Mouse (Mus musculus): ENCODE results near the gene Dennd2d. TPM values are rescaled to one million over a fixed set of nuclear protein-coding genes. Genes with fewer than 3 reads are reported as not detected.
A peak's percentile ranks its signal among the peaks of the same experiment; 100 is the strongest.

Gene Dennd2d
- polyA plus RNA-seq, 1 experiment from 2014 or later = 20.4 TPM

DNA sequence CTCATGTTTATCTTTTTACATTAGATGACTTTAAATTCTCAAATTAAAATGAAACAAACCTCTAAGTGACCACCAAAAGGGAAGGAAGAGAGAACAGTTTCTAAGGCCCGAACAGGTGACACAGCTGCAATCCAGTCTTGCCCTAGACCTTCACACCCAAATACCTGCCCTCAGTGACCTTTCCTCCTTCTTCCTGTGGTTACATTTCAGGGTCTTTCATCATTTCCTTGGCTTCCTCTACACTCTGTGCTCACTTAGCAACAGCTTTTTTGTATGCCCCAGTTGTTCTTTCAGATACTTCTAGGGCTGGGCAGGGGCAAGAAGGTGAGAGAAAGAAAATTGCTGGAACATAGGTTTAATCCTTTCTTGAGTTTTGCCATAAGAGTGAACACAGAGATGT lies 17.5 kb upstream of the Dennd2d start:
- Histone ChIP-seq H3K4me1 (ENCODE audit: control insufficient read depth, insufficient read depth, low read length) (no peaks in the 10 kb centered on the region), H3K27ac (ENCODE audit: low read length) (no peak overlapping the region), H3K9ac (replicated peaks; ENCODE audit: low read depth, low read length) (no peak overlapping the region), H3K4me2 (replicated peaks; ENCODE audit: low read depth, low read length) (no peak overlapping the region), H3K4me3 (ENCODE audit: low read depth, low read length) (no peak overlapping the region), H3K36me3 (ENCODE audit: control insufficient read depth, insufficient read depth, low read length) (no peaks in the 10 kb centered on the region), H3K9me3 (ENCODE audit: control insufficient read depth, low read depth, low read length) (no peaks in the 10 kb centered on the region), H3K27me3 (ENCODE audit: control insufficient read depth, insufficient read depth, low read length) (no peaks in the 10 kb centered on the region)
- no peak for ATAC-seq (ENCODE audit: insufficient number of reproducible peaks, insufficient read depth, low FRiP score, low read depth)
- WGBS = 91% methylated on average over 1 of the region's 1 CpGs

DNA sequence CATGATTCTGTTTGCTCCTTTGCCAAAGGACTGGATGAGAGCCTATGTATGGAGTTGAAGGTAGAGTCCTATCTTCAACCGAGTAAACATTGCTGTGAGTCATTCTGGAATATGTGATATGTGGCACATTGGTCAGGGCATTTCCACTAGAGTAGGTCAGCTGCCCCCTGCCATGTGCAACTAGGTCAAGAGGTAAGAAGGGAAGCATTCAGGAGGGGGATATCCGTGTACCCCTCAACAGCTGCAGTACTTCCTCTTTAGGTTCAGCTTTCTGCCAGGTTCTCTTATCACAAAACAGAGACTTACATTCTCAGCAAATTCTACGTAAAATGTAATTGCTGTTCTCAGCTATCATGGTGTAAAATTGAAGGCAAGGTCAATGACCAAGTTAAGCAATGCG lies 8.0 kb upstream of the Dennd2d start:
- no peak for ATAC-seq (ENCODE audit: insufficient number of reproducible peaks, insufficient read depth, low FRiP score, low read depth)
- no peak overlapping the region for H3K9ac ChIP-seq (replicated peaks; ENCODE audit: low read depth, low read length)
- 85% methylated on average over 4 of the region's 4 CpGs for WGBS

DNA sequence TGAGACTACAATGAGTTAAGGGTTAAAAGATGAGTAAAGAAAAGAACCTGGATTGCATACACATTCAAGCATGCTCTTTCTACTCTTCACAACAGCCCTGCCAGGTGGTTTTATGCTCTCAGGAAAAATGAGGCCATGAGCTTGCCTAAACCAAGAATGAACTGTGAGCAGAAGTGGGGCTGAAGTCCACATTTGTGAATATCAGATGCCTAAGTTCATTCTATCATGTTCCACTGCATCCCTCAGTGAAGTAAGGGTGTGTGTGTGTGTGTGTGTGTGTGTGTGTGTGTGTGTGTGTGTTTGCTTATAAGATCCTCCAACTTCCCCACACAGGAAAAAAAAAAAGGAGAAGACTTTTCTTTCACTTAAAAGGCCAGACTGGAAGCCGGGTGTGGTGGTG lies 5.3 kb upstream of the Dennd2d start:
- H3K4me3 ChIP-seq (ENCODE audit: low read depth, low read length) = no peak overlapping the region
- no peak overlapping the region for H3K27ac ChIP-seq (ENCODE audit: low read length)
- no peak overlapping the region for H3K4me2 ChIP-seq (replicated peaks; ENCODE audit: low read depth, low read length)
- no peaks in the 10 kb centered on the region for H3K27me3 ChIP-seq (ENCODE audit: control insufficient read depth, insufficient read depth, low read length)
- H3K36me3 ChIP-seq (ENCODE audit: control insufficient read depth, insufficient read depth, low read length) = no peaks in the 10 kb centered on the region
- H3K9ac ChIP-seq (replicated peaks; ENCODE audit: low read depth, low read length) = no peak overlapping the region
- WGBS = 74% methylated on average over 1 of the region's 1 CpGs
- H3K4me1 ChIP-seq (ENCODE audit: control insufficient read depth, insufficient read depth, low read length) = no peaks in the 10 kb centered on the region
- H3K9me3 ChIP-seq (ENCODE audit: control insufficient read depth, low read depth, low read length) = no peaks in the 10 kb centered on the region
- ATAC-seq (ENCODE audit: insufficient number of reproducible peaks, insufficient read depth, low FRiP score, low read depth) = no peak

More for the DNA sequence above, 8.0 kb upstream of the Dennd2d start:
- Histone ChIP-seq H3K4me1 (ENCODE audit: control insufficient read depth, insufficient read depth, low read length) (no peaks in the 10 kb centered on the region), H3K36me3 (ENCODE audit: control insufficient read depth, insufficient read depth, low read length) (no peaks in the 10 kb centered on the region), H3K4me2 (replicated peaks; ENCODE audit: low read depth, low read length) (no peak overlapping the region), H3K27me3 (ENCODE audit: control insufficient read depth, insufficient read depth, low read length) (no peaks in the 10 kb centered on the region), H3K27ac (ENCODE audit: low read length) (no peak overlapping the region), H3K4me3 (ENCODE audit: low read depth, low read length) (no peak overlapping the region), H3K9me3 (ENCODE audit: control insufficient read depth, low read depth, low read length) (no peaks in the 10 kb centered on the region)

DNA sequence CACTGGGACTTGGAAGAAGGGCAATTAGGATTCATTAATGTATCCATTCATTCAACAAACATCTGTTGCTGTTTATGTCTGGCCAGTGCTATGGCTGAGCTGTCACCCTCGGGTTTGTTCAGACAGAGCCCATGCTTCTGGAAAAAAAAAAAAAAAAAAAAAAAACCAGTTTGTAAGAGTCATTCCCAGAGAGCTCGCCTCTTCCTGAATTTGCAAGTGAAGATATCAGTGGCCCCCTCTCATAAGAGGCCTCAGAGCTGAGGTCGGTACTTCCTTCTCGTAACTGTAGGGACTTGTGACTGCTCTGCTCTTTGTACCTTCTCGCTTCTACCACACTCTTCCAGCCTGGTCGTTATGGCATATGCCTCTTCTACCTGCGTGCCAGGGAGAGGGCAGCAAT lies 1.1 kb downstream of the Dennd2d start:
- Histone ChIP-seq H3K9me3 (ENCODE audit: control insufficient read depth, low read depth, low read length) (no peaks in the 10 kb centered on the region), H3K27me3 (ENCODE audit: control insufficient read depth, insufficient read depth, low read length) (no peaks in the 10 kb centered on the region), H3K36me3 (ENCODE audit: control insufficient read depth, insufficient read depth, low read length) (no peaks in the 10 kb centered on the region), H3K4me1 (ENCODE audit: control insufficient read depth, insufficient read depth, low read length) (0 out of 2 replicates have a peak, but pooled peaks cover 2% of the 10 kb centered on the region), H3K27ac (ENCODE audit: low read length) (no peak overlapping the region; the same call in 1 of the 2 replicates), H3K4me3 (ENCODE audit: low read depth, low read length) (no peak overlapping the region), H3K9ac (replicated peaks; ENCODE audit: low read depth, low read length) (no peak overlapping the region), H3K4me2 (replicated peaks; ENCODE audit: low read depth, low read length) (peak overlapping the region; percentile 93)
- ATAC-seq (ENCODE audit: insufficient number of reproducible peaks, insufficient read depth, low FRiP score, low read depth) = no peak
- 63% methylated on average over 7 of the region's 7 CpGs for WGBS

DNA sequence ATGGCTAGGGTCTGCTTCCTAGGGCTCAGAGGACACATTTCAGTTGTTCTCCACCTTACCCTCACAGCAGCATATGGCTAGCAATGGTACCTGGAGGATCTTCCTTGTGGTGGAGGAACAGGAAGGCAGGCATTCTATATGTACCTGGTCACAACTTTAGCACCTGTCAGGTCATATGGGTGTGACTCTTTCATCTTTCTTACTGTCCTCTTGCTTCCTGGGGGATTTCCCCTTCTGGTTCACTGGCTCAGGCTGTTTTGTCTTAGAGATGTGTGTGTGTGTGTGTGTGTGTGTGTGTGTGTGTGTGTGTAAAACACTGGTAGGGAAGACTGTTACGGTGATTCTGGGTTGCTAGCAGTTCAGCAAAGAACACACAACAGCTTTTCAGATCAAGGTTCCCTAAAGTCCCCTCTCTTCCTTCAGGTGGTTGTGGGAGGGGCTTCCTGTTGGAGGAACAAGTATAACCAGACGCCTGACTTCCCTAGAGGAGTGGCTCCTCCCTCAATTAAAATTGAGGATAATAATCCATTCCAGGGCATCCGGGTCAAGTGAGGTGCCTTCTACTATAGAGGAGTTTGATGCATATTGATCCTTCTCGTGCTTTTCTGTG lies 1.7 kb downstream of the Dennd2d start:
- H3K9ac ChIP-seq (replicated peaks; ENCODE audit: low read depth, low read length) = no peak overlapping the region
- H3K36me3 ChIP-seq (ENCODE audit: control insufficient read depth, insufficient read depth, low read length) = no peaks in the 10 kb centered on the region
- H3K4me2 ChIP-seq (replicated peaks; ENCODE audit: low read depth, low read length) = peak overlapping the region; percentile 93; the same call in 1 of the 2 replicates
- H3K27me3 ChIP-seq (ENCODE audit: control insufficient read depth, insufficient read depth, low read length) = no peaks in the 10 kb centered on the region
- no peaks in the 10 kb centered on the region for H3K9me3 ChIP-seq (ENCODE audit: control insufficient read depth, low read depth, low read length)
- WGBS = 50% methylated on average over 4 of the region's 4 CpGs
- no peak overlapping the region for H3K4me3 ChIP-seq (ENCODE audit: low read depth, low read length)
- 0 out of 2 replicates have a peak, but pooled peaks cover 2% of the 10 kb centered on the region for H3K4me1 ChIP-seq (ENCODE audit: control insufficient read depth, insufficient read depth, low read length)
- 0 out of 2 replicates have a peak, but pooled peaks have one; percentile 19 for ATAC-seq (ENCODE audit: insufficient number of reproducible peaks, insufficient read depth, low FRiP score, low read depth)
- no peak overlapping the region; the same call in 1 of the 2 replicates for H3K27ac ChIP-seq (ENCODE audit: low read length)

DNA sequence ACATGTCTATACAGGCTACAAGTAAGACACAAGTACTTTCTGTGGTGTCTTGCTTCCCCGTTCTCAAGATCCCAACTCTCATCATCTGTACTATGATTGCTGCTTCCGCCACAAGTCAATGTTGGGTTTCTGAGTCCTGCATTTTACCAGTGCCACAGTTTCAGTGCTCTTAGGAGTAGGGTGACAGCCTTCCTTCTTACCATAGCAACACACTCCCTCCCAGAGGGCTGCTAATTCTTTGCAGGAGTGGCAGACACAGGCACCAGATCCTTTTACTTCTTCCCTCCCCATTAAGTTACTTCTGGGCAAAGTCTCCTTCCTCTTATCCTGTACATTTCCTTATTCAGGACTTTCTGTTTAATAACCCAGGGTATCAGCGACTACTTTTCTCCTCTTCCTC lies 2.7 kb downstream of the Dennd2d start:
- H3K9me3 ChIP-seq (ENCODE audit: control insufficient read depth, low read depth, low read length) = no peaks in the 10 kb centered on the region
- no peaks in the 10 kb centered on the region for H3K27me3 ChIP-seq (ENCODE audit: control insufficient read depth, insufficient read depth, low read length)
- H3K4me1 ChIP-seq (ENCODE audit: control insufficient read depth, insufficient read depth, low read length) = 0 out of 2 replicates have a peak, but pooled peaks cover 2% of the 10 kb centered on the region
- no peak overlapping the region for H3K27ac ChIP-seq (ENCODE audit: low read length)
- 83% methylated on average over 3 of the region's 3 CpGs for WGBS
- H3K36me3 ChIP-seq (ENCODE audit: control insufficient read depth, insufficient read depth, low read length) = no peaks in the 10 kb centered on the region
- H3K4me3 ChIP-seq (ENCODE audit: low read depth, low read length) = no peak overlapping the region
- ATAC-seq (ENCODE audit: insufficient number of reproducible peaks, insufficient read depth, low FRiP score, low read depth) = no peak
- no peak overlapping the region for H3K9ac ChIP-seq (replicated peaks; ENCODE audit: low read depth, low read length)
- no peak overlapping the region for H3K4me2 ChIP-seq (replicated peaks; ENCODE audit: low read depth, low read length)

DNA sequence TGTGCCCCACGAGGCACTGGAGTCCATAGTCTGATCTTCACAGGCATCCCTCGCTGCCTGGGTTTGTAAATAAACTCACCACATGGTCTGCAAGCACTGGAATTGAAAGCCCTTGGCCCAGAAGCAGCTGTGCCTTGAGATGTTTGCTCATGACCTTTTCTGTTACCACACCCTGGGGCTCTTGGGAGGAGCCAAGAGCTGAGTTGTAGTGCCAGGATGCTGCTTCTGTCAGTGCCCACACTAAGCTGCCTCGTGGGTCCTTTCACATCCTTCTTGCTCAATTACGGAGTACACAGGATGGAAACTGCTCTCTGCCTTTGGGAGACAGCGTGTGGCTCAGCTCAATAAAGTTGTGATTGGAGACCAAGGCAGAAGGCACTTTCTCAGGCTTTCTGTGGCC lies 3.6 kb downstream of the Dennd2d start:
- no peak for ATAC-seq (ENCODE audit: insufficient number of reproducible peaks, insufficient read depth, low FRiP score, low read depth)
- 59% methylated on average over 5 of the region's 5 CpGs for WGBS

DNA sequence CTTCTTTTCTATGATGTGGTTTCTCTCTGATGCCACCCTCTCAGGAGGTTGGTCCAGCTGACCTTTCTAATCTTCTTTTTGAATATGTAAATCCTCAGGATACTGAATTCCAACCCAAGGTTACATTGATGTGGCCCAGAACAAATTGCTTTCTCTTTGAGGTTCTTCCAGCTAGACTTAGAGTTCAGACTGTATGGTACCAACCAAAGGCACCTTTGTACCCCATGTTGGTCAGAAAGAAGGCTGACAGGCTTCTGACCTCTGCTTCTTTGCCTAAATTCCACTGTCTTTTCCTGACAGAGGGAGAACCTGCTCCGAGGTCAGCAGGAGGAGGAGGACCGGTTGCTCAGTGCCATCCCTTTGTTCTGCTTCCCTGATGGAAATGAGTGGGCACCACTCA lies 5.3 kb downstream of the Dennd2d start:
- H3K27ac ChIP-seq (ENCODE audit: low read length) = no peak overlapping the region
- H3K4me1 ChIP-seq (ENCODE audit: control insufficient read depth, insufficient read depth, low read length) = 0 out of 2 replicates have a peak, but pooled peaks cover 2% of the 10 kb centered on the region
- H3K4me2 ChIP-seq (replicated peaks; ENCODE audit: low read depth, low read length) = no peak overlapping the region
- no peak overlapping the region for H3K9ac ChIP-seq (replicated peaks; ENCODE audit: low read depth, low read length)
- no peaks in the 10 kb centered on the region for H3K36me3 ChIP-seq (ENCODE audit: control insufficient read depth, insufficient read depth, low read length)
- no peaks in the 10 kb centered on the region for H3K9me3 ChIP-seq (ENCODE audit: control insufficient read depth, low read depth, low read length)
- 89% methylated on average over 2 of the region's 2 CpGs for WGBS
- no peaks in the 10 kb centered on the region for H3K27me3 ChIP-seq (ENCODE audit: control insufficient read depth, insufficient read depth, low read length)
- H3K4me3 ChIP-seq (ENCODE audit: low read depth, low read length) = no peak overlapping the region
- no peak for ATAC-seq (ENCODE audit: insufficient number of reproducible peaks, insufficient read depth, low FRiP score, low read depth)

More for the DNA sequence above, 3.6 kb downstream of the Dennd2d start:
- Histone ChIP-seq H3K27me3 (ENCODE audit: control insufficient read depth, insufficient read depth, low read length) (no peaks in the 10 kb centered on the region), H3K4me3 (ENCODE audit: low read depth, low read length) (no peak overlapping the region), H3K9ac (replicated peaks; ENCODE audit: low read depth, low read length) (no peak overlapping the region), H3K9me3 (ENCODE audit: control insufficient read depth, low read depth, low read length) (no peaks in the 10 kb centered on the region), H3K4me2 (replicated peaks; ENCODE audit: low read depth, low read length) (no peak overlapping the region), H3K27ac (ENCODE audit: low read length) (no peak overlapping the region), H3K4me1 (ENCODE audit: control insufficient read depth, insufficient read depth, low read length) (0 out of 2 replicates have a peak, but pooled peaks cover 2% of the 10 kb centered on the region), H3K36me3 (ENCODE audit: control insufficient read depth, insufficient read depth, low read length) (no peaks in the 10 kb centered on the region)

DNA sequence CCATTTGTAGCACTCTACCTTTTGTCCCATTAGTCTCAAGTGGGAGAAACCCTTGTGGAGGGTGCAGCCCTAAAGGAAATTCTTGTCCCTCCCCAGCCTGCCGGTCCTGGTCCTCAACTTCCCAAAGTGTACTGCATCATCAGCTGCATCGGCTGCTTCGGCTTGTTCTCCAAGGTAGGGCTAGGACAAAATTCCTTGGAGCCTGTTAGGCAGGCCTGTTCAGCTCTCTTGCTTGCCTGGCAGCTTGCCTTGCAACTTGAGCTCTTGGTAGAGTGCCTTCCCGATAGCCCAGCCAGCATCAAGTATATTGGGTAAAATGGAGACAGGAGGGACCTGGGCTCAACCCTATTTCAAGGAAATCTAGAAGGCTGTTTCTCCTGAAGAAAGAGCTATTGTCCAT lies 8.0 kb downstream of the Dennd2d start:
- Histone ChIP-seq H3K4me2 (replicated peaks; ENCODE audit: low read depth, low read length) (no peak overlapping the region), H3K9me3 (ENCODE audit: control insufficient read depth, low read depth, low read length) (no peaks in the 10 kb centered on the region), H3K36me3 (ENCODE audit: control insufficient read depth, insufficient read depth, low read length) (no peaks in the 10 kb centered on the region; the same call in 1 of the 2 replicates), H3K27me3 (ENCODE audit: control insufficient read depth, insufficient read depth, low read length) (no peaks in the 10 kb centered on the region), H3K27ac (ENCODE audit: low read length) (no peak overlapping the region), H3K4me1 (ENCODE audit: control insufficient read depth, insufficient read depth, low read length) (no peaks in the 10 kb centered on the region), H3K4me3 (ENCODE audit: low read depth, low read length) (no peak overlapping the region), H3K9ac (replicated peaks; ENCODE audit: low read depth, low read length) (no peak overlapping the region)
- WGBS = 90% methylated on average over 4 of the region's 4 CpGs
- no peak for ATAC-seq (ENCODE audit: insufficient number of reproducible peaks, insufficient read depth, low FRiP score, low read depth)

Measured in stomach, embryonic 14.5 days (tissue).